Mouse (Mus musculus) neural tube, embryonic 13.5 days (tissue): ENCODE measurements around the gene Snrpd3. TPM values are rescaled to one million over a fixed set of nuclear protein-coding genes. Genes with fewer than 3 reads are reported as not detected.
"Not testable (repeated sequence)": the region's sequence is repeated elsewhere in the genome, so short reads cannot be mapped to it uniquely, and the experiment has no call there.

Experiments
- ATAC-seq: fragments of 200-750 bp; cut with Nextera tagmentation; 2 replicates; pipeline ENCODE4 v1.8.0; 2017; ENCODE audit warnings: low read depth, mild to moderate bottlenecking, moderate TSS enrichment, moderate library complexity
- H3K27ac ChIP-seq: fragments of 300-500 bp; sonication (generic); replicated peaks from 2 replicates; pipeline ENCODE4 v1.5.1; 2015; ENCODE audit warnings: moderate library complexity, mild to moderate bottlenecking, inconsistent platforms
- H3K27me3 ChIP-seq: fragments of 300-500 bp; sonication (generic); 2 replicates; pipeline ENCODE4 v1.6.1; 2015; ENCODE audit warnings: mild to moderate bottlenecking, inconsistent platforms
- H3K36me3 ChIP-seq: fragments of 300-500 bp; sonication (generic); 2 replicates; pipeline ENCODE4 v1.6.1; 2015; ENCODE audit warnings: mild to moderate bottlenecking, inconsistent platforms
- H3K4me1 ChIP-seq: fragments of 300-500 bp; sonication (generic); replicated peaks from 2 replicates; pipeline ENCODE4 v1.6.1; 2015; ENCODE audit warnings: inconsistent platforms
- H3K4me2 ChIP-seq: fragments of 300-500 bp; sonication (generic); 2 replicates; pipeline ENCODE4 v1.6.1; 2015; ENCODE audit warnings: inconsistent platforms, mild to moderate bottlenecking, moderate library complexity
- H3K4me3 ChIP-seq: fragments of 300-500 bp; sonication (generic); 2 replicates; pipeline ENCODE4 v1.5.1; 2015; ENCODE audit warnings: mild to moderate bottlenecking, inconsistent platforms
- H3K9ac ChIP-seq: fragments of 300-500 bp; sonication (generic); 2 replicates; pipeline ENCODE4 v1.6.1; 2015; ENCODE audit warnings: moderate library complexity, mild to moderate bottlenecking, inconsistent platforms
- H3K9me3 ChIP-seq: fragments of 300-500 bp; sonication (generic); 2 replicates; pipeline ENCODE4 v1.6.1; 2016; ENCODE audit warnings: inconsistent platforms
- WGBS: fragments of 180-500 bp; shearing (Covaris S2); methylation state at CpG from one replicate; pipeline ENCODE4 v1.1.7; 2015; 5-methylcytosine and 5-hydroxymethylcytosine counted together
- polyA plus RNA-seq: library from polyadenylated mRNA; unstranded; fragments of >200 nt; fragmentation: Nextera tagmentation; extraction: Ambion mirVana; gene quantifications from 2 replicates; pipeline ENCODE4 v1.2.1, GENCODE M21; 2015

Snrpd3 gene
- polyA plus RNA-seq, 1 experiment from 2014 or later, result 145 TPM

GRCm38 (mm10) chr10:75520581-75520980 is 3.2 kb downstream of the Snrpd3 start:
- 96% methylated on average over 5 of the region's 5 CpGs for WGBS
- no peak overlapping the region for H3K4me3 ChIP-seq
- ATAC-seq, result no peak
- peaks cover 33% of the 10 kb centered on the region for H3K4me1 ChIP-seq
- no peak overlapping the region for H3K27ac ChIP-seq
- H3K27me3 ChIP-seq, result no peaks in the 10 kb centered on the region
- H3K9ac ChIP-seq, result no peak overlapping the region
- no peak overlapping the region for H3K4me2 ChIP-seq
- no peaks in the 10 kb centered on the region for H3K9me3 ChIP-seq
- peaks cover 59% of the 10 kb centered on the region for H3K36me3 ChIP-seq

- WGBS, result 90% methylated on average over 4 of the region's 4 CpGs
- H3K27ac ChIP-seq, result no peak overlapping the region
These were observed 4.3 kb downstream of the Snrpd3 start for GRCm38 (mm10) chr10:75521643-75522042.

GRCm38 (mm10) chr10:75525450-75525849 is 8.1 kb downstream of the Snrpd3 start:
- H3K27ac ChIP-seq, H3K4me3 ChIP-seq, ATAC-seq, H3K9ac ChIP-seq, H3K27me3 ChIP-seq, H3K4me1 ChIP-seq, H3K4me2 ChIP-seq, H3K9me3 ChIP-seq: not testable (repeated sequence)
- H3K36me3 ChIP-seq, result peaks cover 63% of the 10 kb centered on the region
- 90% methylated on average over 9 of the region's 9 CpGs for WGBS

More at GRCm38 (mm10) chr10:75521643-75522042, 4.3 kb downstream of the Snrpd3 start:
- H3K9me3 ChIP-seq, result no peaks in the 10 kb centered on the region
- no peaks in the 10 kb centered on the region for H3K27me3 ChIP-seq
- H3K4me3 ChIP-seq, result no peak overlapping the region
- no peak overlapping the region for H3K4me2 ChIP-seq
- H3K9ac ChIP-seq, result no peak overlapping the region
- ATAC-seq, result no peak
- H3K4me1 ChIP-seq, result peaks cover 23% of the 10 kb centered on the region
- peaks cover 68% of the 10 kb centered on the region for H3K36me3 ChIP-seq

- ATAC-seq, result no peak
- Histone ChIP-seq H3K4me3 (no peak overlapping the region), H3K9ac (no peak overlapping the region), H3K36me3 (peaks cover 52% of the 10 kb centered on the region), H3K27ac (no peak overlapping the region), H3K4me2 (no peak overlapping the region), H3K27me3 (no peaks in the 10 kb centered on the region), H3K9me3 (no peaks in the 10 kb centered on the region), H3K4me1 (no peaks in the 10 kb centered on the region)
- WGBS, result 87% methylated on average over 2 of the region's 2 CpGs
These were observed 13.0 kb downstream of the Snrpd3 start for GRCm38 (mm10) chr10:75530322-75530721.

- H3K4me1 ChIP-seq, result no peaks in the 10 kb centered on the region
- no peak overlapping the region for H3K9ac ChIP-seq
- H3K36me3 ChIP-seq, result peaks cover 53% of the 10 kb centered on the region
- ATAC-seq, result no peak
- WGBS, result 93% methylated on average over 9 of the region's 9 CpGs
- no peaks in the 10 kb centered on the region for H3K9me3 ChIP-seq
- no peak overlapping the region for H3K27ac ChIP-seq
- H3K27me3 ChIP-seq, result no peaks in the 10 kb centered on the region
- H3K4me3 ChIP-seq, result no peak overlapping the region
- H3K4me2 ChIP-seq, result no peak overlapping the region
These were observed 14.3 kb downstream of the Snrpd3 start for GRCm38 (mm10) chr10:75531532-75532090.

- H3K9ac ChIP-seq, result no peak overlapping the region
- no peak overlapping the region for H3K27ac ChIP-seq
- H3K4me2 ChIP-seq, result no peak overlapping the region
- no peaks in the 10 kb centered on the region for H3K9me3 ChIP-seq
- H3K4me3 ChIP-seq, result no peak overlapping the region
- 92% methylated on average over 8 of the region's 8 CpGs for WGBS
- no peak for ATAC-seq
- no peaks in the 10 kb centered on the region for H3K4me1 ChIP-seq
- H3K36me3 ChIP-seq, result peaks cover 50% of the 10 kb centered on the region
- no peaks in the 10 kb centered on the region for H3K27me3 ChIP-seq
These were observed 16.9 kb downstream of the Snrpd3 start for GRCm38 (mm10) chr10:75534216-75534615.

- no peak for ATAC-seq
- no peaks in the 10 kb centered on the region for H3K27me3 ChIP-seq
- no peak overlapping the region for H3K4me2 ChIP-seq
- WGBS, result 90% methylated on average over 8 of the region's 8 CpGs
- peaks cover 48% of the 10 kb centered on the region for H3K36me3 ChIP-seq
- H3K4me3 ChIP-seq, result no peak overlapping the region
- H3K4me1 ChIP-seq, result no peaks in the 10 kb centered on the region
- no peak overlapping the region for H3K27ac ChIP-seq
- no peaks in the 10 kb centered on the region for H3K9me3 ChIP-seq
- no peak overlapping the region for H3K9ac ChIP-seq
These were observed 17.6 kb downstream of the Snrpd3 start for GRCm38 (mm10) chr10:75534934-75535333.

- no peak overlapping the region for H3K9ac ChIP-seq
- H3K9me3 ChIP-seq, result no peaks in the 10 kb centered on the region
- H3K27ac ChIP-seq, result no peak overlapping the region
- ATAC-seq, result no peak
- H3K27me3 ChIP-seq, result no peaks in the 10 kb centered on the region
- peaks cover 48% of the 10 kb centered on the region for H3K36me3 ChIP-seq
- H3K4me2 ChIP-seq, result no peak overlapping the region
- WGBS, result 91% methylated on average over 2 of the region's 2 CpGs
- H3K4me3 ChIP-seq, result no peak overlapping the region
- no peaks in the 10 kb centered on the region for H3K4me1 ChIP-seq
These were observed 18.1 kb downstream of the Snrpd3 start for GRCm38 (mm10) chr10:75535423-75535822.

- Histone ChIP-seq H3K9me3 (no peaks in the 10 kb centered on the region), H3K27me3 (no peaks in the 10 kb centered on the region), H3K9ac (no peak overlapping the region), H3K4me1 (no peaks in the 10 kb centered on the region), H3K4me3 (no peak overlapping the region), H3K27ac (no peak overlapping the region), H3K4me2 (no peak overlapping the region), H3K36me3 (peaks cover 48% of the 10 kb centered on the region)
- ATAC-seq, result no peak
- 92% methylated on average over 5 of the region's 5 CpGs for WGBS
These were observed 18.8 kb downstream of the Snrpd3 start for GRCm38 (mm10) chr10:75536123-75536522.

GRCm38 (mm10) chr10:75547901-75548300 is 30.6 kb downstream of the Snrpd3 start:
- WGBS, result 62% methylated on average over 7 of the region's 7 CpGs
- 0 out of 2 replicates have a peak overlapping the region, but pooled peaks have one; percentile 0 for H3K4me2 ChIP-seq
- ATAC-seq, result peak; percentile 48; the same call in 1 of the 2 replicates
- H3K4me1 ChIP-seq, result peaks cover 6% of the 10 kb centered on the region; the same call in 1 of the 2 replicates
- no peak overlapping the region for H3K27ac ChIP-seq
- H3K9me3 ChIP-seq, result peaks cover 17% of the 10 kb centered on the region; the same call in 1 of the 2 replicates
- H3K4me3 ChIP-seq, result no peak overlapping the region
- no peaks in the 10 kb centered on the region; the same call in 1 of the 2 replicates for H3K27me3 ChIP-seq
- H3K9ac ChIP-seq, result no peak overlapping the region
- peaks cover 2% of the 10 kb centered on the region for H3K36me3 ChIP-seq

GRCm38 (mm10) chr10:75548486-75548885 is 31.1 kb downstream of the Snrpd3 start:
- peak overlapping the region; percentile 0; the same call in 1 of the 2 replicates for H3K4me2 ChIP-seq
- H3K27me3 ChIP-seq, result no peaks in the 10 kb centered on the region; the same call in 1 of the 2 replicates
- peak; percentile 80 for ATAC-seq
- H3K4me1 ChIP-seq, result peaks cover 6% of the 10 kb centered on the region; the same call in 1 of the 2 replicates
- no peak overlapping the region for H3K9ac ChIP-seq
- H3K36me3 ChIP-seq, result peaks cover 8% of the 10 kb centered on the region
- no peak overlapping the region for H3K27ac ChIP-seq
- H3K4me3 ChIP-seq, result no peak overlapping the region
- peaks cover 17% of the 10 kb centered on the region; the same call in 1 of the 2 replicates for H3K9me3 ChIP-seq
- 33% methylated on average over 14 of the region's 14 CpGs for WGBS

- 63% methylated on average over 7 of the region's 7 CpGs for WGBS
- no peak for ATAC-seq
- Histone ChIP-seq H3K27ac (no peak overlapping the region), H3K9me3 (peaks cover 8% of the 10 kb centered on the region; the same call in 1 of the 2 replicates), H3K36me3 (peaks cover 18% of the 10 kb centered on the region), H3K4me1 (peaks cover 6% of the 10 kb centered on the region; the same call in 1 of the 2 replicates), H3K4me3 (no peak overlapping the region), H3K4me2 (no peak overlapping the region), H3K9ac (no peak overlapping the region), H3K27me3 (no peaks in the 10 kb centered on the region; the same call in 1 of the 2 replicates)
These were observed 32.5 kb downstream of the Snrpd3 start for GRCm38 (mm10) chr10:75549886-75550285.

- 45% methylated on average over 12 of the region's 12 CpGs for whole genome bisulfite sequencing
- no peak for ATAC-seq
These were observed 33.8 kb downstream of the Snrpd3 start for GRCm38 (mm10) chr10:75551175-75551574.

More at GRCm38 (mm10) chr10:75551175-75551574, 33.8 kb downstream of the Snrpd3 start:
- H3K4me2 ChIP-seq, result no peak overlapping the region
- no peak overlapping the region for H3K4me3 ChIP-seq
- H3K27me3 ChIP-seq, result no peaks in the 10 kb centered on the region; the same call in 1 of the 2 replicates
- peaks cover 31% of the 10 kb centered on the region for H3K36me3 ChIP-seq
- H3K4me1 ChIP-seq, result peaks cover 14% of the 10 kb centered on the region
- H3K9me3 ChIP-seq, result no peaks in the 10 kb centered on the region
- H3K27ac ChIP-seq, result no peak overlapping the region
- no peak overlapping the region for H3K9ac ChIP-seq
